Mouse (Mus musculus) liver, adult 2 months (tissue): ENCODE data around the gene Rpl35a.
"Not testable (repeated sequence)": the region's sequence is repeated elsewhere in the genome, so short reads cannot be mapped to it uniquely, and the experiment has no call there.

Experiments
- CTCF ChIP-seq: fragments of 200-500 bp; IDR thresholded peaks from 2 replicates; pipeline ENCODE4 v1.5.1; 2011; ENCODE audit warnings: low read depth, low read length, control low read depth
- POLR2A ChIP-seq: fragments of 200-500 bp; IDR thresholded peaks from 2 replicates; pipeline ENCODE4 v1.6.1; 2011; ENCODE audit warnings: low read length, control low read depth; ENCODE audit not compliant: insufficient read depth; ENCODE audit errors: extremely low read depth

DNA sequence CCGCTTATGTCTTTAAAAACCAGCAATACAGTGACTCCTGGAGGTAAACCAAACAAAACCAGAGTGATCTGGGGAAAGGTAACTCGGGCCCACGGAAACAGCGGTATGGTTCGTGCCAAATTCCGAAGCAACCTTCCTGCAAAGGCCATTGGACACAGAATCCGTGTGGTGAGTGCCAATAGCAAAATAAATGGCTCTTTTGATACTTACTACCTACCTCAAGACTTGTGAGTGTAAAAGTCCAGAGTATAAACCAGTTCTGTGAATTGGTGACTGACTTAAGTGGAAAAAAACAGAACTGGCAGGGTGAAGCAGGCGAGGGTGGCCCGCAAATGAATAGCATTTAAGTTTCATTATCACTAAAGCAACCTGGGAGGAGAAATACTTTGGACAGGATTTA lies 2.4 kb downstream of the Rpl35a start:
- not testable (repeated sequence) for TF ChIP-seq POLR2A, CTCF
